Mouse (Mus musculus) ES-Bruce4 (cell line): ENCODE measurements at regions not wholly inside any gene's neighbourhood (a gene's known extent, or its start where the extent isn't known, plus 50 kb on each side); places are given as distances from the start of the nearest gene placed in this dataset.

Experiments used
- CTCF ChIP-seq: IDR thresholded peaks from one replicate; pipeline ENCODE4 v1.8.1; 2011; ENCODE audit warnings: low read depth, low read length
- EP300 ChIP-seq: IDR thresholded peaks from 2 replicates; pipeline ENCODE4 v1.6.1; 2011; ENCODE audit warnings: low read depth, low read length; ENCODE audit not compliant: insufficient read depth

GRCm38 (mm10) chr3:156301745-156302144 lies 259.8 kb upstream of the Negr1 start:
- TF ChIP-seq CTCF: no peak
- no peak for TF ChIP-seq EP300
